Mouse (Mus musculus): ENCODE results near the gene Mrpl18.
"Not testable (repeated sequence)": the region's sequence is repeated elsewhere in the genome, so short reads cannot be mapped to it uniquely, and the experiment has no call there.

The Mrpl18 gene

DNA sequence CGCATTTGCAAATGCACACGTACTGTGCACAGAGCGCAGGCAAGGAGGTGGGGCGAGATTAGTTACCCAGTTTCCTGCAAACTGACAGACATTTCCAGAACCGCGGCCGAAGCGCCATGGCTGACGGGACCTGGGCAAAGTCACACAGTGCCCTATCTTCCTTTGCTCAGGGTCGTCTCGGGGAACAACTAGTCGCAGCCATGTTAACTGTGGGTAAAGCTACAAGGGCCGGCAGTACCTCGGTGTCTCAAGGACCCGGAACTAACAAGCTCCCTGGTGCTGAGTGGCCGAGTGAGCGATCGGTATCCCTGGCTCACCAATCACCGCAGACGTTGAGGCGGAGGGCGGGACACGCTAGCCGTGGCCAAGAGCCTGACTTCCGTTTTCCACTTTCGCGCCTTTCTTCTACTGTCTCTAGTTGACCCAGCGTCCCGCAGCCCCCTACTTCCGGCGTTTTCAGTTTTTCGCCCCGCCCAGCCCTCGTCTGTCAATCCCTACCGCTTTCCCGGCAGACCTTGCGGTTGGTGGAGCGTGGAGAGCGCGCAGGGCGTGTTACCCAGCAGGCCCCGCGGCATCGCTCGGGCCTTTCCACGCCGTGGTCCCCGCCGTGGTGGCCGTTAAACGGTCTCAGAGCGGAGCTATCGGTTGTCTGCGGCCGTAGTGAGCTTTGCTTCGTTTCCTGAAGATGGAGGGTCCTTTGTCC, at the start of gene Mrpl18:
Gene Mrpl18 (minus strand): TSS at position 465 of the 703 bp plus-strand sequence.
- peak; percentile 100 for DNase-seq (ENCODE audit: low spot score)

DNA sequence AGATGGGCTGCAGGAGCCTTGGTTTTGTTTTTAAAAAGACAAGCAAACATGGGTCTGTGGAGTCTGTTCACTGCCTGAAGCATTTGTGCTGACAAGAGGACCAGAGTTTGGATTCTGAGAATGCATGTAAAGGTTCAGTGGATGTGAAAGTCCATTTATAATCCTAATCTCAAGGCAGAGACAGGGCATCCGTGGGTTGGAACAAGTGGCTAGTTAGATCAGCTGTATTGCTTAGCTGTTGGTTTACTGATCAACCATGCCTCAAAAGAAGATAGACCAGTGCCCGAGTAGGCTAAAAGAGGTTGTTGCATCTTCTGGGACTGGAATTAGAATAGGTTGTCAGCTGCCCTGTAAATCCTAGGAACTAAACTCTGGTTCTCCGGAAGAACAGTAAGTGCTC, 47.3 kb upstream of the Mrpl18 start:
- DNase-seq (ENCODE audit: low spot score), result no peak

DNA sequence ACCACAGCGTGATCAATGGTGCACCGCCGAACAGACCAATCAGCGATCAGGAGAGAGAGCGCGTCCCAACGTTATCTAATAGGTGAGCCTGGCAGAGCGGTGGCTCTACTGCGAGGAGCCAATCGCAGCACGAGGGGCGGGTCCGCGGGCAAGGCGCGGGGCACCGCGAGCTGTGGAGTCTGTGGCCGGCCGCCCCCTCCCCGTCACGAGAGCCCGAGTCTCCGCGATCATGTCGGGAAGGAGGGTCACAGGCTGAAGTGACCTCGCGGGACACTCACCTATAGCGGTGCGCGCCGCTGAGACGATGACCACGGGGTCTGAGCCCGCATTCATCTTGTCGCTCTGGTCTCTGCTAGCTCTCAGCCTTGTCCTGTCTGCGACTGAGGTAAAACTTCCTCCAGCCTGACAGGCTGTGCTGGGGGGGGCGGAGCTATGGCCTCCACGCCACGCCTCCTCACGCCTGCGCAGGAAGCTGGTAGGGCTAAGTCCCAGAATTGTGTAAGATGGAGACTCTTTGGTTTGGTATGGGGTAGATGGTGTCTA, 44.3 kb upstream of the Mrpl18 start, which contains the start of gene Acat2:
Gene Acat2 (minus strand): TSS at position 417 of the 543 bp plus-strand sequence.
- peak; percentile 97 for DNase-seq (ENCODE audit: low spot score)

DNA sequence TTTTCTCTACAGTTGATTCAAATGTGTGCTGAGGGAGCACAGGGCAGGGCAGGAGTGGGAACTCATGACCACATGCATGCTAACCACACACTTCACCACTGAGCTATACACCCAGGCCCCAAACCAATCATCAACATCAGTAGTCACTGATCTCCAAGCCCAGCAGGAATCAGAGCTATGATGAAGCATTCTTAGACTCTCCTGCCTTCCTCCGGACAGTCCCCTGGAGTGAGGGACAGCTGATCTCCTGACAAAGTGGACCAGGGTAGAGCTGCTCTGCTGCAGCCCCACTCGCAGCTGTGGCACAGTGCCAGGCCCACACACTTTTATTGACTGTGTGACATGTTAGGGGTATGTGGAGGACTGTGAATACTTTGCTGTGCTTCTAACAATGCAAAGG, 43.2 kb upstream of the Mrpl18 start:
- not testable (repeated sequence) for DNase-seq (ENCODE audit: low spot score)

DNA sequence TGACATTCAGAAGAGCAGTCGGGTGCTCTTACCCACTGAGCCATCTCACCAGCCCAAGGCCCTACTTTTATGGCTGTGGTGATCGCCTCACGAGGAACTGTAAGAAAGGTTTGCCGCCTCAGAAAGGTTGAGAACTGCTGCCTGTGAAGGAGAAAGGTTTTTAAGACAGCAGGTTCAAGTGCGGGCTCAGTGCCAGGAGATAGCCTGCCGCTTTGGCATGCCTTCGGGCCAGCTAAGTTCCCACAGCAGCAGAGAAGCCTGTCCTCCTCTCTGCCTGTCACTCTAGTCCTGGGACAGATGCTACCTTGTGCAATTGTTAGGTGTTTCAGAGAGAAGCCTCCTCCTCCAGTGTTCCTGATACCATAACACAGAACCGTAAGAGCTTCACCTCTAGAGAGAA, 40.5 kb upstream of the Mrpl18 start:
- no peak for DNase-seq (ENCODE audit: low spot score)

DNA sequence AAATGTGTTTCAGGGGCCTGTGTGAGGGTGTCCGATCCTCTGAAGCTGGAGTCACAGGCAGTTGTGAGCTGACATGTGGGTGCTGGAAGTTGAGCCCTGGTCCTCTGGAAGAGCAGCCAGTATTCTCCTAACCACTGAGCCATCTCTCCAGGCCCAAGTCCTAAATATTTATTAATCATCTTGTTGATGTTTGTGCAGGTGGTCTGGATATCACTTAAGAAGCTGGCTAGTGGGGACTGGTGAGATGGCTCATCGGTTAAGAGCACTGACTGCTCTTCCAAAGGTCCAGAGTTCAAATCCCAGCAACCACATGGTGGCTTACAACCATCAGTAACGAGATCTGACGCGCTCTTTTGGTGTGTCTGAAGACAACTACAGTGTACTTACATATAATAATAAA, 33.5 kb upstream of the Mrpl18 start:
- no peak for DNase-seq (ENCODE audit: low spot score)

DNA sequence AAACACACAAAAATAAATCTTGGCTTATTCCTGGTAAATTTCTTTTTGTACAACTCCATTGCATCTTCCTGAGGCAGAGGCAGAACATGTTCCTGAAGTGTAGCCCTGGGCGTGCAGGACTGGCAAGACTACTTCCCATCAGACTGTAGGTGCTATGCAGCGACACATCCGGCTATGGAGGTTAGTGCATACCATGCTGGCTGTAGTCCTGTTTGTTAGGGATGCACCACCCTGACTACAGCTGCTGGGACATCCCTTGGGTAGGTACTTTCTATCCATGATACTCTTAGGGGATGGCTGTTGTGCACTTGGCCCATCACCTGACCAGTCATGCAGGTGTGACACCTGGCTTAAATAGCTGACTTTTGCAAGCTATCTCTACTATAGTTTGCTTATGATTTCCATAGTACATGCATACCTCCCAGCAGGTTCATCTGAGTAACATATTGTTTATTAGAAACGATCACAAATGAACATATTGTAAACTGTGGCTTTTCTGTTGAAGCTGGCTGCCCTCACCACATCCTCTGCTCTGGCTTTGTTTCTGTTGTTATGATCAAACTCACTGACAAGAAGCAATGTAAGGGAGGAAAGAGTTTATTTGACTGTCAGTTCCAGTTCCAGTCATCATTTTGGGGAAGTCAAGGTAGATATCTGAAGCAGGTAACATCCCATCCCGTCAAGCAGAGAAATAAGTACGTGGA, 26.5 kb upstream of the Mrpl18 start:
- no peak for DNase-seq (ENCODE audit: low spot score)

DNA sequence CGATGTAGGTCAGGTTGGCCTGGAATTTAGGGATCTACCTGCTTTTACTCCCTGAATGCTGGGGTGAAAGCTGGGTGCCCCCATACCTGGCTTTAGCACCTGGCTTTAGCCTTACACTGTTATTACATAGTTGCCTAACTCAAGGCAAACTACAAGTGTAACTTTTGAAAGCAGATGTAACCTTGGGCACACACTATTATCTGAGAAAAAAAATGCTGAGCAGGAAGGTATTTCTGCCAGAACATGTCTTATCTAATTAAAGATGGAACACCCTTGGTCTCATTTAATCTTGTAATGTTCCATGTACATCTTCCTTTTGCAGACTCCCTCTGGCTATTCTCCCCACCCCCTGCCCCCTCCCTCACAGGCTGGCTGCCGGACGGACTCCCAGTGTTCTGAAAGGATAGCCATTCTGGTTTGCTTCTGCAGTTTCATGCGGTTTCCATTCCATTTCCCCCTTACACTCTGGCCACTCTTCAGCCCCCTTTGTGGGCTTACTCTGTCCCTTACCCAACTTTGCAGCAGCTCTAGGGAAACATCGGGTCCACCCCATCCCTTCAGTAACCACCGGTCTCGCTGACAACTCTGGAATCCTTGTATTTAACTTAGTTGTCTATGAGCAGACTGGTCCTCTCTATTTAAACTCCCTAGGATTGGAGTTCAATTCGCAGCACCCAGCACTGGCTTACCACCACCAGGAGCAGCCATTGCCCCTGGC, 25.6 kb upstream of the Mrpl18 start:
- DNase-seq (ENCODE audit: low spot score), result no peak

DNA sequence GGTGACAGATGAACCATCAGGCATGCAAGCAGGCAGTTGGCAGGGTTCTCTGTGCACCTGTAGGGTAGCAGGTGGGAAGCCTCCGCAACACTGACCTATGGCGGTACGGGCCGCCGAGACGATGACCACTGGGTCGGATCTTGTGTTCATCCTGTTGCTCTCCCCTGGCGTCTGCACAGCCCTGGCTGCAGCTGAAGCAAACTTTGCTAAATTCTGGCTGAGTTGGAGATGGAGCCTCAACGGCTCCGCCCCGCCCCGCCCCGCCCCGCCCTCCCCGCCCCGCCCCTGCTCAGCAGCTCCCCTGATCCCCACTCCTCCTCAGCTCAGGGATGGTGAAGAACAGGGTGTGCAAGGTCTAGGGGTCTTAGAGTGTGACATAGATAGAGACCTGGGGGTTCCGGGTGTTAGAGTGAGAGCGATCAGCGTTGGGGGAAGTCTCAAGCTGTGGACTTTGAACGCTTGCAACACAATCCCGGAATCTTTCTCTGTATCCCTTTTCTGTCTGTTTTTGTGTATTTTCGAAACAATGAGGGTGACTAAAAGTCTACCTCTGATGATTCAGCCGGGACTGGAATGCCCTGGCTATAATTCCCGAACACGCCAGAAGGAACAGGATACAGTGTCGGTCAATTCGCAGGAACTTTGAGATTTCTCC, 24.1 kb upstream of the Mrpl18 start, which contains the start of gene Acat3:
Gene Acat3 (minus strand): TSS at position 450 of the 655 bp plus-strand sequence.
- DNase-seq (ENCODE audit: low spot score), result peak; percentile 23

DNA sequence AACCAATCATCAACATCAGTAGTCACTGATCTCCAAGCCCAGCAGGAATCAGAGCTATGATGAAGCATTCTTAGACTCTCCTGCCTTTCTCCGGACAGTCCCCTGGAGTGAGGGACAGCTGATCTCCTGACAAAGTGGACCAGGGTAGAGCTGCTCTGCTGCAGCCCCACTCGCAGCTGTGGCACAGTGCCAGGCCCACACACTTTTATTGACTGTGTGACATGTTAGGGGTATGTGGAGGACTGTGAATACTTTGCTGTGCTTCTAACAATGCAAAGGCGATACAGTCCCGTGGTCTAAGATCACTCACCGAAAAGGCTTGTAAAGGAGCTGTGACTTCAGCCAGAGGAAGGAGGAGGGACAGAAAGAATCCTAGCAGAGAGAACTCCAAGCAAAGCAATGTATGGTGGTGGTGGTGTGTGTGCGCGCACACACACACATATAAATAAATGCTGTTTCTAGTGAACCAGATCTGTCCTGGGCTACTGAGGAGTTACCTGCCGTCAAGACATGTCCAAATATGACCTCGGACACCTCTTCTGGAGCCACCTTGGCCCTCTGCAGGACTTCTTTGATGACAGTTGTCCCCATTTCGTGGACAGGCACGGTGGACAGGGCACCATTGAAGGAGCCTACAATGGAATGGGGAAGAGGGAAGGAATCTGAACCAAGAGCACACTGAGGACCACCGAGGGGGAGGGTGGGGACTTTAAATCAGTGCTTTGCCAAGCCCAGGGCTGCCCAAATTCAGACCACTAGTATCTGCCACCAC, 23.4 kb upstream of the Mrpl18 start:
- not testable (repeated sequence) for DNase-seq (ENCODE audit: low spot score)

DNA sequence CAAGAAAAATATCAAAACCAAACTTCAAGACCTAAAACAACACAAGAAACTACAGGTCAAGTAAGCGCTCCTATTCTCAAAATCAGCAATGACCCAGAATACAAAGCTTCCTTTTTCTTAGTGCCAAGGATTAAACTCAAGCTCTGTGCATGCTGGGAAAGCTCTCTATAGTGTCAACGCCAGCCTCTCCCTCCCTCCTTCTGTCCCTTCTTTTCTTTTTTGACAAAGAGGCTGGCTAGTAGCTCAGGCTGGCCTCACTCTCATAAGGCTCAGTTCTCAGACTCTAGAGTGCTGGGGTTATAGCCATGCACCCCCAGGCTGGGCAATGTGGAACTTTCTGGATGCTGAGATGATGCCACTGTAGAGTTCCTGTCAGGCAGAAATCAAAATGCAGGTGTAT, 21.9 kb upstream of the Mrpl18 start:
- no peak for DNase-seq (ENCODE audit: low spot score)

DNA sequence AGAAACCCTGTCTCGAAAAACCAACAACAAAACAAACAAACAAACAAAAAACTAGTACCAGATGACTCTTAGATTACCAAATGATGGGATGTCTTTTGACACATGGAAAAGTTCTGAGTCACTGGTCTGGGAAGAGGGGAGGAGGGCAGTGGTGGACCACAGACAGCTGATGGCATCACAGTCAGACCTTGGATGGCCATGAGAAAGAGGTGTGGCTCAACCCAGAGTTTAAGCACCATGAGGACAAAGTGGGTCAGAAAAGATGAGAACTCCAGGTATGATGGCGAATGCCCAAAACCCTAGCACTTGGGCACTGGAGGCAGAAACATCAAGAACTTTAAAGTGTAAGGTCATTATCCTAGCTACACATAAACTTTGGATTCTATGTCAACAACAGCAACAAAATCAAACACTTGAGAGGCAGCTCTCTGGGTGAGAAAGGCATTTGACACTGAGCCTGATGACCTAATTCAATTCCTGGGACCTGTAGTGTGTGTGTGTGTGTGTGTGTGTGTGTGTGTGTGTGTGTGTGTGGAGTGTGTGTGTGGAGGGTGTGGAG, 21.3 kb upstream of the Mrpl18 start:
- no peak for DNase-seq (ENCODE audit: low spot score)

DNA sequence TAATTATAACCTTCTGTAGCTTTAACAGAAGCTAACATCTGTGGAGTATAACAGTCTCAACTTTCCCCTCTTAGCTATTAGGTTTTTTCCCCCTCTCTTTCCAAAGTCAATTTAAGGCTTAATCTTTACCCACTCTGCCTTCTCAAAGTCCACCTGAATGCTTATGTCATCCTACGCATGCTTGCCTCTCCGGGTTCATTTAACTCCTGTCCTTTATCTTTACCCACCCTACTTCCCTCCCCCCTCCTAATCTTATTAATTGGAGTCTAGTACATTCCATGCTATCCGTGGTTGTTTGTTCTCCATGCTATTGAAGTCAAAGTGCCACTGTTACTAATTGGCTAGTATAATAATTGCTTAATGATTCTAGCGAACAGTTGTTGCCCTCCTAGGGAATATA, 19.6 kb upstream of the Mrpl18 start:
- DNase-seq (ENCODE audit: low spot score), result no peak

DNA sequence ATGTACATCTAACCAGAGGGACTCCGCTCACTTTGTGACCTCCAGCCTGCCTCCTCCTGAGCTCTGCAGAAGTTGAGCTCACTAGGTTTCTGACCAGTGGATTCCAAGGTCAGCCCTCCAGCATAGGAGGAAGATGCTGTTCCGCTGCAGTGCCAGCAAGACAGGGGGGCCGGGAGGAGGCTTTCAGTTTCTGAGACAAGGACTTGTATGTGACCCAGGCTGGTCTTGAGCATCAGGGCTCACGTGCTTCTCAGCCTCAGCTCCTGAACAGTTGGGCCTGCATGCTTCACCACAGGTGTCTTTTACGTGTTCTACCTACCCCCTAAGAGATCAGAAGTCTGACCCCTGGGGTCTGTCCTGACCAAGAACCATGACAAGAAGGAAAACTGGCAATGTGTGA, 15.4 kb upstream of the Mrpl18 start:
- not testable (repeated sequence) for DNase-seq (ENCODE audit: low spot score)

DNA sequence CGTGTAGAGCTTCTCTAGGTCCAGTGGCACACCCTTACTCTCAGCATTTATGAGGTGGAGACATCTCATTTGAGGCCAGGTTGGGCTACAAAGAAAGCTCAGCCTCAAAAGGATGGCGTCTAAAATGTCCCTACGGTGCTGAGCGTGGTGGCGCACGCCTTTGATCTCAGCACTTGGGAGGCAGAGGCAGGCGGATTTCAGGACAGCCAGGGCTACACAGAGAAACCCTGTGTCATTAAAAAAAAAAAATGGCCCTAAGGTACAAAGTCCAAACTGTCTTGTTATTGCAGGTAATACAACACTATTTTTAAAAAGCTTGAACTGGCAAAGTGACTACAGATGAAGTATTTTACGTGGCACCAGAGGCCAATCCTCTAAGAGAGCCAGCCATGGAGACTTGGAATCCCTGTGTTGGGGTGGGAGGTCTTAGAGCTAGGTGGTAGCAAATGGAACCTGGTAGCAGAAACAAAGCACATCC, 9.6 kb upstream of the Mrpl18 start:
- DNase-seq (ENCODE audit: low spot score), result no peak

DNA sequence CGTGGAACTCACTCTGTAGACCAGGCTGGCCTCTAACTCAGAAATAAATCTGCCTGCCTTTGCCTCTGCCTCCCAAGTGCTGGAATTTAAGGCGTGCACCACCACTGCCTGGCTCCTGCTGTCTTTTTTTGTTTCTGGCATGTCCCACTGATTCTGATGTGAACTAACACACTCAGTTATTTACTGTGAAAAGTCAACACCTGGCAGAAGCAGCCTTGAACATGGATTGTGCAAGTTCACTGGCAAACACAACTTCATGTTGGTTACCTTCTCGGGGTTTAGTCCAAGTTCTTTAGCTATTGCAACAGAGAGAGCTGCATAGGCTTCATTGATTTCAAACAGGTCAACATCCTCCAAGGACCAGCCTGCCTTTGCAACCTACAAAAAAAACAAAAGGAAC, 8.9 kb upstream of the Mrpl18 start:
- no peak for DNase-seq (ENCODE audit: low spot score)

DNA sequence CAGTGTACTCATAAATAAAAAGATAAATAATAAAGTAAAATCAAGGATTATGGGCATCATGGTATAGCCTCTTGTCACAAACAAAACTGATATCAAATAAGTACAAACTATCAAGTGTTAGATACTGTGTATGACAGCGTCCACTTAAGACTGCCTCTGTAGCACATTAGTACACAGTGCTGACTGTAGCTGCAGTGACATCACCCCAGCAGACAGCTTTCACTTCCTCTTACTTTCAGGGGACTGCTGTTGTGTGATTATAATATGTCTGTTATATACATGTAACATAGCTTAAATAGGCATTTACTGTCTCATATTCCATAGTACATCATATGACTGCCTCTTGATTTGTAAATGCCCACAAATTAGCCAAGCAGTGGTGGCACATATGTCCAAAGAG, 4.9 kb upstream of the Mrpl18 start:
- DNase-seq (ENCODE audit: low spot score), result no peak

DNA sequence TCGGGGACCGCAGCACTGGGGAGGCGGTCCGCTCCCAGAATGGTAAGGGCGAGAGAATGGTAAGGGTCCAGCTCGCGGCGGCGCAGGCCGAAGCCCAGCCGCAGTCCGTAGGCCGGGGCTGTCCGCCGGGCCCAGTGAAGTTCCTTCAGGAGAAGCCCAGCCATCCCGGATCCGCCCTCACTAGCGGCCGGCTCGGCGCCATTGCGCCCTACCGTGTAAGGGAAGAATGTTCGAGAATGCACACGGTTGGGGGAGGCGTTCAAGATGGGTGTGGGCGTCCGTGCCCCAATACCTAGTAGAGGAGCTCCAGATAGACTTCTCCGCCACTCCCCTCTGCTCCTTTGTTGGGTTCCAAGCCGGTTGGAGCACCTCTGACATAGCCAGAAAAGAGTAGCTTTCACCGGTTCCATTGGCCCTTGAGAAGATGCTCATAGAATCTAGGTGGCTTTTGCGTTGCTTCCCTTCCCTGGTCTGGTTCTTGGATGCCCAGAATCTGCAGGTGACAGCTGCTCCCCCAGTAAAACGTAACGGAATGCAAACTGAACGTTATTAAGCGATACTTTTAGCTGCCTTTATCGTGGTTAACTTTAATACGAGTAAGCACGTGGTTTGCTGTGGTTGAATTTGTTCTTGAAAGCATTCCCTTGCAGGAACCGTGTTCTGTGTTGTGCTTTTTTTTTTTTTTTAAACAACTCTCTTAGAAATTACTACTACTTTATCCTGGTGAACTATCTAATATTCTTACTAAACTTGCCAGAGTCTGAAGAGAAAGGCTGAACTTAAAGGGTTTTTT, 639 bp upstream of the Mrpl18 start:
- peak; percentile 54 for DNase-seq (ENCODE audit: low spot score)

DNA sequence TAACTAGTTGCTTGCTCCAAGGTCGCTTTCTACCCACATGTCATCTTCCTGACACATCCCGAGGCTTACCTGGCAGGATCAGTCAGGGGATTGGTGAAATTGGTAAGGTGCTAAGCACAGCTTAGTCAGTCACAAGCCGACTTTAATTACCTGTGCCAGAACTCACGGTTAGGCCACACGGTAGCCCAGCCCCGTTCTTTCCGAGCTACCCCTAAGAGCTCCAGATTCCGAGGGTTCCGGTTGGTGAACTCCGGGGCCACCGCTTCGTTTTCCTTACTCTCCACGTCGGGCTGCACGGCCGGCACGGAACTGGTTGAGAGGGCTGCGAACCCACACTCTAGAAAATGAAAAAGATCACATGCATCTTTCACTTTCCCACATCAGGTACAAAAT, 661 bp downstream of the Mrpl18 start, which contains the start of gene Tcp1:
Gene Tcp1 (plus strand): TSS at position 214 of the 393 bp plus-strand sequence.
- DNase-seq (ENCODE audit: low spot score), result peak; percentile 25

DNA sequence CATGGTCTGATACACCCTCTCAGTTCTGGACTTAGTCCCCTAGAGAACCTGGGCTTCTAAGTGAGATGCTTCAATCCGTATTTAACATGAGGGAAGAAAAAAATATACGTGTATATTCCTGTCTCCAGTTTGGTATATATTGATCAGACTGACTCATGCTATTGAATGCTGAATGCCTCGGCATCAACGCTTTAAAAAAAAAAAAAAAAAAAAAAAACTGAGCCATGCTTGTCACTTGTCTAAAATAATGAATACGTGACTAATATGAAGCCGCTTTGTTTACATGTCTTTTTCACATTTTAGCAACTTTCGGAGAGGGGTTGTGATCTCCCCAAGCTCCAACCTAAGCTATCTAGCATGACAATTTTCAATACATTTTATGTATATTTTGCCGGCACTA, 5.8 kb downstream of the Mrpl18 start:
- no peak for DNase-seq (ENCODE audit: low spot score)
